Mouse (Mus musculus) MEL (cell line): ENCODE results near the gene Tbxas1.

Source experiments
- CTCF ChIP-seq, 3 experiments: IDR thresholded peaks in 2 of 3; conservative IDR thresholded peaks in 1 of 3; 2 replicates each; pipeline ENCODE4 v1.5.1; 2011 to 2012; ENCODE audit warnings: low read length in 3 of 3, low read depth in 2 of 3, mild to moderate bottlenecking in 2 of 3, improper control_type of control experiment in 1 of 3, inconsistent platforms in 1 of 3, mixed read lengths in 1 of 3, moderate library complexity in 1 of 3; ENCODE audit not compliant: control insufficient read depth in 1 of 3, insufficient read depth in 1 of 3, poor library complexity in 1 of 3, severe bottlenecking in 1 of 3
- EP300 ChIP-seq, 2 experiments: IDR thresholded peaks; 2 replicates each; pipeline ENCODE4 v1.6.1; 2011; ENCODE audit warnings: improper control_type of control experiment in 2 of 2, low read length in 2 of 2, low read depth in 1 of 2, mild to moderate bottlenecking in 1 of 2
- GATA1 ChIP-seq: IDR thresholded peaks from 2 replicates; pipeline ENCODE4 v1.6.1; 2011; ENCODE audit warnings: low read depth, low read length, improper control_type of control experiment
- MAX ChIP-seq: IDR thresholded peaks from 2 replicates; pipeline ENCODE4 v1.6.1; 2011; ENCODE audit warnings: low read length, improper control_type of control experiment
- MYC ChIP-seq: IDR thresholded peaks from 2 replicates; pipeline ENCODE4 v1.6.1; 2011; ENCODE audit warnings: low read depth, mild to moderate bottlenecking, low read length, improper control_type of control experiment, moderate library complexity
- POLR2A ChIP-seq, 2 experiments: IDR thresholded peaks; 2 replicates each; pipeline ENCODE4 v1.6.1; 2011 to 2012; ENCODE audit warnings: low read length in 2 of 2, mild to moderate bottlenecking in 2 of 2, control low read depth in 1 of 2, improper control_type of control experiment in 1 of 2, low read depth in 1 of 2, moderate library complexity in 1 of 2; ENCODE audit not compliant: control insufficient read depth in 1 of 2, insufficient read depth in 1 of 2, poor library complexity in 1 of 2
- ZNF384 ChIP-seq: IDR thresholded peaks from 2 replicates; pipeline ENCODE4 v1.6.1; 2012; ENCODE audit warnings: low read depth, mild to moderate bottlenecking, inconsistent platforms, low read length, improper control_type of control experiment

- TF ChIP-seq GATA1 (no peak), POLR2A (IDR thresholded peaks at IDR 0.05; ENCODE audit: control insufficient read depth in 1 of 2, insufficient read depth in 1 of 2, low read depth in 1 of 2, low read length in 2 of 2, poor library complexity in 1 of 2) (no peak), EP300 (IDR thresholded peaks at IDR 0.05; ENCODE audit: low read depth in 1 of 2, low read length in 2 of 2) (no peak), MAX (no peak), MYC (no peak), ZNF384 (no peak), CTCF (IDR thresholded peaks at IDR 0.05 in 2 of 3, conservative IDR thresholded peaks at IDR 0.05 in 1 of 3; ENCODE audit: control insufficient read depth in 1 of 3, insufficient read depth in 1 of 3, low read depth in 2 of 3, low read length in 3 of 3, poor library complexity in 1 of 3, severe bottlenecking in 1 of 3) (no peak)
Measured at GRCm38 (mm10) chr6:39052636-39053035, 177.4 kb downstream of the Tbxas1 start.
